Mouse (Mus musculus) hindbrain, embryonic 14.5 days (tissue): ENCODE measurements at regions not wholly inside any gene's neighbourhood (a gene's known extent, or its start where the extent isn't known, plus 50 kb on each side); places are given as distances from the start of the nearest gene placed in this dataset.

Experiments
- ATAC-seq: fragments of 200-750 bp; cut with Nextera tagmentation; 2 replicates; pipeline ENCODE4 v1.8.0; 2017; ENCODE audit warnings: moderate number of reproducible peaks, mild to moderate bottlenecking, moderate TSS enrichment, moderate library complexity; ENCODE audit not compliant: low FRiP score
- DNase-seq: peaks from one replicate; pipeline ENCODE4 v3.0.0-alpha.2; 2015; ENCODE audit warnings: low spot score
- H3K27ac ChIP-seq: fragments of 300-500 bp; sonication (generic); 2 replicates; pipeline ENCODE4 v1.5.1; 2014; ENCODE audit warnings: mild to moderate bottlenecking, moderate library complexity
- H3K27me3 ChIP-seq: fragments of 300-500 bp; sonication (generic); 2 replicates; pipeline ENCODE4 v1.6.1; 2014; ENCODE audit warnings: mild to moderate bottlenecking, low read length, mixed read lengths; ENCODE audit not compliant: control insufficient read depth, insufficient read depth
- H3K36me3 ChIP-seq: fragments of 300-500 bp; sonication (generic); replicated peaks from 2 replicates; pipeline ENCODE4 v1.6.1; 2014; ENCODE audit not compliant: control insufficient read depth, insufficient read depth
- H3K4me1 ChIP-seq: fragments of 300-500 bp; sonication (generic); replicated peaks from 2 replicates; pipeline ENCODE4 v1.6.1; 2014; ENCODE audit warnings: antibody characterized with exemption, low read length, mixed read lengths; ENCODE audit not compliant: control insufficient read depth, insufficient read depth
- H3K4me2 ChIP-seq: fragments of 300-500 bp; sonication (generic); replicated peaks from 2 replicates; pipeline ENCODE4 v1.6.1; 2014; ENCODE audit warnings: mild to moderate bottlenecking, moderate library complexity
- H3K4me3 ChIP-seq: fragments of 300-500 bp; sonication (generic); replicated peaks from 2 replicates; pipeline ENCODE4 v1.5.1; 2014; ENCODE audit warnings: mild to moderate bottlenecking, low read length
- H3K9ac ChIP-seq: fragments of 300-500 bp; sonication (generic); 2 replicates; pipeline ENCODE4 v1.6.1; 2014
- H3K9me3 ChIP-seq: fragments of 300-500 bp; sonication (generic); 2 replicates; pipeline ENCODE4 v1.6.1; 2016; ENCODE audit warnings: low read length; ENCODE audit not compliant: control insufficient read depth
- WGBS: fragments of 180-500 bp; shearing (Covaris S2); extraction: QIAGEN DNeasy Blood & Tissue Kit; methylation state at CpG from one replicate; pipeline ENCODE4 v1.1.7; 2014; 5-methylcytosine and 5-hydroxymethylcytosine counted together

- Histone ChIP-seq H3K4me2 (no peak overlapping the region), H3K9me3 (no peaks in the 10 kb centered on the region), H3K4me3 (no peak overlapping the region), H3K9ac (no peak overlapping the region), H3K36me3 (no peaks in the 10 kb centered on the region), H3K4me1 (no peaks in the 10 kb centered on the region; the same call in 1 of the 2 replicates), H3K27ac (no peak overlapping the region), H3K27me3 (no peaks in the 10 kb centered on the region)
- ATAC-seq (no peak), DNase-seq (no peak)
- WGBS: 68% methylated on average over 6 of the region's 6 CpGs
These were observed 58.2 kb upstream of the Wdr11 start for GRCm38 (mm10) chr7:129533366-129533905.
